Mouse (Mus musculus) embryonic facial prominence, embryonic 12.5 days (tissue): ENCODE data around the gene Rngtt. TPM values are rescaled to one million over a fixed set of nuclear protein-coding genes. Genes with fewer than 3 reads are reported as not detected.

Source experiments
- ATAC-seq: fragments of 200-750 bp; cut with Nextera tagmentation; 2 replicates; pipeline ENCODE4 v1.8.0; 2017; ENCODE audit not compliant: insufficient number of reproducible peaks, insufficient read depth, low FRiP score, low TSS enrichment
- H3K27ac ChIP-seq: fragments of 300-500 bp; sonication (generic); 2 replicates; pipeline ENCODE4 v1.5.1; 2016; ENCODE audit warnings: mild to moderate bottlenecking
- H3K27me3 ChIP-seq: fragments of 300-500 bp; sonication (generic); 2 replicates; pipeline ENCODE4 v1.6.1; 2016; ENCODE audit warnings: mild to moderate bottlenecking, moderate library complexity
- H3K36me3 ChIP-seq: fragments of 300-500 bp; sonication (generic); 2 replicates; pipeline ENCODE4 v1.6.1; 2016; ENCODE audit warnings: mild to moderate bottlenecking
- H3K4me1 ChIP-seq: fragments of 300-500 bp; sonication (generic); 2 replicates; pipeline ENCODE4 v1.6.1; 2016
- H3K4me2 ChIP-seq: fragments of 300-500 bp; sonication (generic); replicated peaks from 2 replicates; pipeline ENCODE4 v1.6.1; 2016; ENCODE audit warnings: mild to moderate bottlenecking, moderate library complexity
- H3K4me3 ChIP-seq: fragments of 300-500 bp; sonication (generic); 2 replicates; pipeline ENCODE4 v1.5.1; 2016; ENCODE audit warnings: mild to moderate bottlenecking
- H3K9ac ChIP-seq: fragments of 300-500 bp; sonication (generic); 2 replicates; pipeline ENCODE4 v1.6.1; 2016; ENCODE audit warnings: mild to moderate bottlenecking, moderate library complexity
- H3K9me3 ChIP-seq: fragments of 300-500 bp; sonication (generic); 2 replicates; pipeline ENCODE4 v1.6.1; 2016; ENCODE audit warnings: mild to moderate bottlenecking, moderate library complexity
- WGBS: fragments of 180-500 bp; shearing (Covaris S2); methylation state at CpG from one replicate; pipeline ENCODE4 v1.1.7; 2016; 5-methylcytosine and 5-hydroxymethylcytosine counted together
- polyA plus RNA-seq: library from polyadenylated mRNA; unstranded; fragments of >200 nt; fragmentation: Nextera tagmentation; extraction: Ambion mirVana; gene quantifications from 2 replicates; pipeline ENCODE4 v1.2.1, GENCODE M21; 2016

The Rngtt gene
- polyA plus RNA-seq, 1 experiment from 2014 or later, result 33.4 TPM

- H3K36me3 ChIP-seq, result peaks cover 6% of the 10 kb centered on the region; the same call in 1 of the 2 replicates
- no peak overlapping the region for H3K9ac ChIP-seq
- H3K9me3 ChIP-seq, result no peaks in the 10 kb centered on the region
- H3K4me3 ChIP-seq, result no peak overlapping the region
- no peak overlapping the region for H3K27ac ChIP-seq
- 93% methylated on average over 3 of the region's 3 CpGs for WGBS
- H3K4me1 ChIP-seq, result no peaks in the 10 kb centered on the region
- no peak for ATAC-seq
- no peak overlapping the region for H3K4me2 ChIP-seq
- H3K27me3 ChIP-seq, result no peaks in the 10 kb centered on the region
These were observed 155.8 kb downstream of the Rngtt start for GRCm38 (mm10) chr4:33465871-33466270.

- H3K27me3 ChIP-seq, result no peaks in the 10 kb centered on the region
- H3K9ac ChIP-seq, result no peak overlapping the region
- H3K4me3 ChIP-seq, result no peak overlapping the region
- no peak for ATAC-seq
- H3K4me2 ChIP-seq, result no peak overlapping the region
- no peaks in the 10 kb centered on the region for H3K9me3 ChIP-seq
- no peak overlapping the region for H3K27ac ChIP-seq
- peaks cover 5% of the 10 kb centered on the region; the same call in 1 of the 2 replicates for H3K36me3 ChIP-seq
- 81% methylated on average over 2 of the region's 2 CpGs for WGBS
- no peaks in the 10 kb centered on the region for H3K4me1 ChIP-seq
These were observed 156.9 kb downstream of the Rngtt start for GRCm38 (mm10) chr4:33466970-33467399.

- no peaks in the 10 kb centered on the region; the same call in 1 of the 2 replicates for H3K36me3 ChIP-seq
- no peak overlapping the region for H3K9ac ChIP-seq
- no peaks in the 10 kb centered on the region for H3K27me3 ChIP-seq
- H3K9me3 ChIP-seq, result no peaks in the 10 kb centered on the region
- WGBS, result 75% methylated on average over 1 of the region's 1 CpGs
- H3K27ac ChIP-seq, result no peak overlapping the region
- H3K4me1 ChIP-seq, result no peaks in the 10 kb centered on the region
- no peak overlapping the region for H3K4me2 ChIP-seq
- H3K4me3 ChIP-seq, result no peak overlapping the region
- ATAC-seq, result no peak
These were observed 157.5 kb downstream of the Rngtt start for GRCm38 (mm10) chr4:33467627-33468026.

- H3K4me1 ChIP-seq, result no peaks in the 10 kb centered on the region
- no peak overlapping the region for H3K9ac ChIP-seq
- no peak overlapping the region for H3K4me2 ChIP-seq
- WGBS, result 87% methylated on average over 3 of the region's 3 CpGs
- H3K36me3 ChIP-seq, result no peaks in the 10 kb centered on the region; the same call in 1 of the 2 replicates
- no peaks in the 10 kb centered on the region for H3K27me3 ChIP-seq
- no peaks in the 10 kb centered on the region for H3K9me3 ChIP-seq
- ATAC-seq, result no peak
- H3K4me3 ChIP-seq, result no peak overlapping the region
- H3K27ac ChIP-seq, result no peak overlapping the region
These were observed 158.0 kb downstream of the Rngtt start for GRCm38 (mm10) chr4:33468151-33468550.

GRCm38 (mm10) chr4:33470671-33471302 is 160.7 kb downstream of the Rngtt start:
- Histone ChIP-seq H3K4me3 (no peak overlapping the region), H3K4me2 (no peak overlapping the region), H3K27ac (no peak overlapping the region), H3K36me3 (no peaks in the 10 kb centered on the region; the same call in 1 of the 2 replicates), H3K9ac (no peak overlapping the region), H3K27me3 (no peaks in the 10 kb centered on the region), H3K9me3 (no peaks in the 10 kb centered on the region), H3K4me1 (no peaks in the 10 kb centered on the region)
- 86% methylated on average over 1 of the region's 1 CpGs for WGBS
- ATAC-seq, result no peak

- no peak overlapping the region for H3K27ac ChIP-seq
- no peak overlapping the region for H3K4me3 ChIP-seq
- 80% methylated on average over 8 of the region's 8 CpGs for WGBS
These were observed 168.1 kb downstream of the Rngtt start for GRCm38 (mm10) chr4:33478011-33478785.

GRCm38 (mm10) chr4:33481721-33482120 is 171.6 kb downstream of the Rngtt start:
- Histone ChIP-seq H3K4me3 (no peak overlapping the region), H3K27me3 (no peaks in the 10 kb centered on the region), H3K9me3 (no peaks in the 10 kb centered on the region), H3K27ac (no peak overlapping the region), H3K36me3 (no peaks in the 10 kb centered on the region), H3K9ac (no peak overlapping the region), H3K4me2 (no peak overlapping the region), H3K4me1 (no peaks in the 10 kb centered on the region)
- no peak for ATAC-seq

More at GRCm38 (mm10) chr4:33478011-33478785, 168.1 kb downstream of the Rngtt start:
- no peaks in the 10 kb centered on the region for H3K27me3 ChIP-seq
- H3K9me3 ChIP-seq, result no peaks in the 10 kb centered on the region
- ATAC-seq, result no peak
- H3K9ac ChIP-seq, result no peak overlapping the region
- no peaks in the 10 kb centered on the region for H3K4me1 ChIP-seq
- H3K36me3 ChIP-seq, result no peaks in the 10 kb centered on the region
- no peak overlapping the region for H3K4me2 ChIP-seq

- no peaks in the 10 kb centered on the region for H3K9me3 ChIP-seq
- no peak for ATAC-seq
- no peak overlapping the region for H3K27ac ChIP-seq
- H3K4me2 ChIP-seq, result no peak overlapping the region
- 85% methylated on average over 1 of the region's 1 CpGs for WGBS
- H3K4me3 ChIP-seq, result no peak overlapping the region
- H3K36me3 ChIP-seq, result no peaks in the 10 kb centered on the region
- H3K27me3 ChIP-seq, result no peaks in the 10 kb centered on the region
- H3K4me1 ChIP-seq, result no peaks in the 10 kb centered on the region
- no peak overlapping the region for H3K9ac ChIP-seq
These were observed 175.9 kb downstream of the Rngtt start for GRCm38 (mm10) chr4:33486050-33486449.

GRCm38 (mm10) chr4:33491108-33491507 is 181.0 kb downstream of the Rngtt start:
- Histone ChIP-seq H3K4me1 (no peaks in the 10 kb centered on the region), H3K4me2 (no peak overlapping the region), H3K27ac (no peak overlapping the region), H3K27me3 (no peaks in the 10 kb centered on the region), H3K36me3 (no peaks in the 10 kb centered on the region), H3K9ac (no peak overlapping the region), H3K9me3 (no peaks in the 10 kb centered on the region), H3K4me3 (no peak overlapping the region)
- 83% methylated on average over 1 of the region's 1 CpGs for WGBS
- no peak for ATAC-seq

GRCm38 (mm10) chr4:33494377-33494776 is 184.3 kb downstream of the Rngtt start:
- Histone ChIP-seq H3K27ac (no peak overlapping the region), H3K4me3 (no peak overlapping the region), H3K9me3 (no peaks in the 10 kb centered on the region), H3K27me3 (no peaks in the 10 kb centered on the region), H3K9ac (no peak overlapping the region), H3K4me2 (no peak overlapping the region), H3K4me1 (no peaks in the 10 kb centered on the region), H3K36me3 (no peaks in the 10 kb centered on the region)
- 99% methylated on average over 2 of the region's 2 CpGs for WGBS
- ATAC-seq, result no peak

GRCm38 (mm10) chr4:33496985-33497384 is 186.9 kb downstream of the Rngtt start:
- Histone ChIP-seq H3K4me2 (no peak overlapping the region), H3K4me1 (no peaks in the 10 kb centered on the region), H3K27ac (no peak overlapping the region), H3K36me3 (peaks cover 4% of the 10 kb centered on the region), H3K9ac (no peak overlapping the region), H3K9me3 (no peaks in the 10 kb centered on the region), H3K4me3 (no peak overlapping the region), H3K27me3 (no peaks in the 10 kb centered on the region)
- 63% methylated on average over 2 of the region's 2 CpGs for WGBS
- ATAC-seq, result no peak

GRCm38 (mm10) chr4:33497657-33498056 is 187.5 kb downstream of the Rngtt start:
- Histone ChIP-seq H3K27me3 (no peaks in the 10 kb centered on the region), H3K4me1 (no peaks in the 10 kb centered on the region), H3K4me2 (no peak overlapping the region), H3K27ac (no peak overlapping the region), H3K4me3 (no peak overlapping the region), H3K36me3 (peaks cover 4% of the 10 kb centered on the region), H3K9ac (no peak overlapping the region), H3K9me3 (no peaks in the 10 kb centered on the region)
- no peak for ATAC-seq
